Mouse (Mus musculus): ENCODE data around the gene 4930447C04Rik.

4930447C04Rik gene

GRCm38 (mm10) chr12:72940071-72940821, at the start of gene 4930447C04Rik:
Gene 4930447C04Rik, minus strand, starts transcription at chr12:72940774.
- DNase-seq = no peak

- no peak for DNase-seq
Observed at GRCm38 (mm10) chr12:72983071-72983857, 42.7 kb upstream of the 4930447C04Rik start.

- no peak for DNase-seq
Observed at GRCm38 (mm10) chr12:72982616-72983015, 42.0 kb upstream of the 4930447C04Rik start.

GRCm38 (mm10) chr12:72979236-72979635, 38.7 kb upstream of the 4930447C04Rik start:
- no peak for DNase-seq

- no peak for DNase-seq
Observed at GRCm38 (mm10) chr12:72977851-72978250, 37.3 kb upstream of the 4930447C04Rik start.

GRCm38 (mm10) chr12:72976718-72977117, 36.1 kb upstream of the 4930447C04Rik start:
- peak; percentile 33 for DNase-seq

- DNase-seq = no peak
Observed at GRCm38 (mm10) chr12:72976172-72976571, 35.6 kb upstream of the 4930447C04Rik start.

- peak; percentile 8 for DNase-seq
Observed at GRCm38 (mm10) chr12:72973161-72973560, 32.6 kb upstream of the 4930447C04Rik start.

GRCm38 (mm10) chr12:72970620-72971019, 30.0 kb upstream of the 4930447C04Rik start:
- DNase-seq = no peak

- DNase-seq = no peak
Observed at GRCm38 (mm10) chr12:72967541-72967940, 27.0 kb upstream of the 4930447C04Rik start.

GRCm38 (mm10) chr12:72962761-72963160, 22.2 kb upstream of the 4930447C04Rik start:
- DNase-seq = no peak

GRCm38 (mm10) chr12:72958446-72958845, 17.9 kb upstream of the 4930447C04Rik start:
- no peak for DNase-seq

- no peak for DNase-seq
Observed at GRCm38 (mm10) chr12:72957829-72958424, 17.4 kb upstream of the 4930447C04Rik start.

- DNase-seq = no peak
Observed at GRCm38 (mm10) chr12:72954906-72955305, 14.3 kb upstream of the 4930447C04Rik start.

- DNase-seq = no peak
Observed at GRCm38 (mm10) chr12:72953858-72954257, 13.3 kb upstream of the 4930447C04Rik start.

- DNase-seq = no peak
Observed at GRCm38 (mm10) chr12:72953089-72953488, 12.5 kb upstream of the 4930447C04Rik start.

- no peak for DNase-seq
Observed at GRCm38 (mm10) chr12:72947335-72947734, 6.8 kb upstream of the 4930447C04Rik start.

- no peak for DNase-seq
Observed at GRCm38 (mm10) chr12:72946805-72947204, 6.2 kb upstream of the 4930447C04Rik start.

GRCm38 (mm10) chr12:72946064-72946395, 5.5 kb upstream of the 4930447C04Rik start:
- DNase-seq = no peak

- no peak for DNase-seq
Observed at GRCm38 (mm10) chr12:72945301-72946063, 4.9 kb upstream of the 4930447C04Rik start.

GRCm38 (mm10) chr12:72944411-72945225, 4.0 kb upstream of the 4930447C04Rik start:
- no peak for DNase-seq

GRCm38 (mm10) chr12:72943574-72944110, 3.1 kb upstream of the 4930447C04Rik start:
- DNase-seq = no peak
